Mouse (Mus musculus) heart, postnatal 0 days (tissue): ENCODE measurements around the gene Chrd. TPM values are rescaled to one million over a fixed set of nuclear protein-coding genes. Genes with fewer than 3 reads are reported as not detected.

ENCODE experiments used
- ATAC-seq: fragments of 200-750 bp; cut with Nextera tagmentation; 2 replicates; pipeline ENCODE4 v1.8.0; 2017; ENCODE audit warnings: low read depth, moderate number of reproducible peaks, moderate library complexity; ENCODE audit not compliant: insufficient read depth
- DNase-seq: peaks from one replicate; pipeline ENCODE4 v3.0.0-alpha.2; 2016; ENCODE audit warnings: low spot score
- H3K27ac ChIP-seq: fragments of 300-500 bp; sonication (generic); 2 replicates; pipeline ENCODE4 v1.5.1; 2014; ENCODE audit warnings: low read depth, mild to moderate bottlenecking
- H3K27me3 ChIP-seq: fragments of 300-500 bp; sonication (generic); 2 replicates; pipeline ENCODE4 v1.6.1; 2014; ENCODE audit warnings: low read length, mixed read lengths; ENCODE audit not compliant: control insufficient read depth, insufficient read depth
- H3K36me3 ChIP-seq: fragments of 300-500 bp; sonication (generic); replicated peaks from 2 replicates; pipeline ENCODE4 v1.6.1; 2014; ENCODE audit warnings: low read length, mixed read lengths; ENCODE audit not compliant: control insufficient read depth, insufficient read depth
- H3K4me1 ChIP-seq: fragments of 300-500 bp; sonication (generic); 2 replicates; pipeline ENCODE4 v1.6.1; 2014; ENCODE audit warnings: antibody characterized with exemption; ENCODE audit not compliant: control insufficient read depth, insufficient read depth
- H3K4me2 ChIP-seq: fragments of 300-500 bp; sonication (generic); 2 replicates; pipeline ENCODE4 v1.6.1; 2014; ENCODE audit warnings: low read depth, mild to moderate bottlenecking, low read length, moderate library complexity
- H3K4me3 ChIP-seq: fragments of 300-500 bp; sonication (generic); 2 replicates; pipeline ENCODE4 v1.5.1; 2014; ENCODE audit warnings: low read depth, low read length
- H3K9ac ChIP-seq: fragments of 300-500 bp; sonication (generic); replicated peaks from 2 replicates; pipeline ENCODE4 v1.6.1; 2014; ENCODE audit warnings: low read depth, low read length, mixed read lengths
- H3K9me3 ChIP-seq: fragments of 300-500 bp; sonication (generic); replicated peaks from 2 replicates; pipeline ENCODE4 v1.6.1; 2016; ENCODE audit warnings: low read length; ENCODE audit not compliant: control insufficient read depth
- CTCF ChIP-seq: IDR thresholded peaks from 2 replicates; pipeline ENCODE4 v1.5.1; 2016; ENCODE audit warnings: antibody characterized with exemption, control low read depth, low read depth
- EP300 ChIP-seq: IDR thresholded peaks from 2 replicates; pipeline ENCODE4 v1.6.1; 2016; ENCODE audit warnings: antibody characterized with exemption, low read depth
- WGBS: fragments of 180-500 bp; shearing (Covaris S2); extraction: QIAGEN DNeasy Blood & Tissue Kit; methylation state at CpG from one replicate; pipeline ENCODE4 v1.1.7; 2014; 5-methylcytosine and 5-hydroxymethylcytosine counted together
- polyA plus RNA-seq: library from polyadenylated mRNA; unstranded; fragments of >200 nt; fragmentation: Nextera tagmentation; extraction: Ambion mirVana; gene quantifications from 2 replicates; pipeline ENCODE4 v1.2.1, GENCODE M21; 2015
- total RNA-seq: library from RNA; depleted of rRNA; stranded (reverse); fragments of >200 nt; gene quantifications from 2 replicates; pipeline ENCODE4 v1.2.3, GENCODE M21; 2014; ENCODE audit warnings: low replicate concordance

Gene Chrd
- total and polyA plus RNA-seq, 2 experiments from 2014 or later, result 0.49 to 9.7 TPM

GRCm38 (mm10) chr16:20736168-20736567, 3.2 kb downstream of the Chrd start:
- 80% methylated on average over 7 of the region's 7 CpGs for WGBS
- no peak overlapping the region for H3K27ac ChIP-seq
- no peak for TF ChIP-seq EP300
- no peak for TF ChIP-seq CTCF
- H3K9me3 ChIP-seq, result no peaks in the 10 kb centered on the region
- H3K4me1 ChIP-seq, result peaks cover 10% of the 10 kb centered on the region; the same call in 1 of the 2 replicates
- no peaks in the 10 kb centered on the region for H3K36me3 ChIP-seq
- H3K4me2 ChIP-seq, result no peak overlapping the region
- DNase-seq (no peak), ATAC-seq (no peak)
- peaks cover 62% of the 10 kb centered on the region for H3K27me3 ChIP-seq
- no peak overlapping the region for H3K4me3 ChIP-seq
- no peak overlapping the region for H3K9ac ChIP-seq

- peaks cover 56% of the 10 kb centered on the region for H3K27me3 ChIP-seq
- WGBS, result 75% methylated on average over 5 of the region's 5 CpGs
- H3K36me3 ChIP-seq, result no peaks in the 10 kb centered on the region
- no peak overlapping the region for H3K4me2 ChIP-seq
- no peaks in the 10 kb centered on the region for H3K9me3 ChIP-seq
- no peak for ATAC-seq
- no peak overlapping the region for H3K9ac ChIP-seq
- peaks cover 10% of the 10 kb centered on the region; the same call in 1 of the 2 replicates for H3K4me1 ChIP-seq
- TF ChIP-seq EP300 (no peak), CTCF (no peak)
- DNase-seq, result no peak
- H3K27ac ChIP-seq, result no peak overlapping the region
- no peak overlapping the region for H3K4me3 ChIP-seq
Measured at GRCm38 (mm10) chr16:20736823-20737222, 3.9 kb downstream of the Chrd start.

- H3K4me2 ChIP-seq, result no peak overlapping the region
- no peak overlapping the region for H3K27ac ChIP-seq
- no peak overlapping the region for H3K4me3 ChIP-seq
- no peaks in the 10 kb centered on the region for H3K4me1 ChIP-seq
- H3K36me3 ChIP-seq, result no peaks in the 10 kb centered on the region
- peaks cover 26% of the 10 kb centered on the region for H3K27me3 ChIP-seq
- ATAC-seq (no peak), DNase-seq (no peak)
- 89% methylated on average over 9 of the region's 9 CpGs for WGBS
- no peak overlapping the region for H3K9ac ChIP-seq
- no peak for TF ChIP-seq EP300
- TF ChIP-seq CTCF, result no peak
- H3K9me3 ChIP-seq, result no peaks in the 10 kb centered on the region
Measured at GRCm38 (mm10) chr16:20739845-20740244, 6.9 kb downstream of the Chrd start.

- Histone ChIP-seq H3K4me1 (no peaks in the 10 kb centered on the region), H3K27ac (no peak overlapping the region), H3K4me2 (no peak overlapping the region), H3K36me3 (no peaks in the 10 kb centered on the region), H3K4me3 (no peak overlapping the region), H3K9ac (no peak overlapping the region), H3K9me3 (no peaks in the 10 kb centered on the region), H3K27me3 (no peaks in the 10 kb centered on the region)
- ATAC-seq (no peak), DNase-seq (peak; percentile 25)
- WGBS, result 61% methylated on average over 6 of the region's 6 CpGs
- TF ChIP-seq CTCF (no peak), EP300 (no peak)
Measured at GRCm38 (mm10) chr16:20746641-20747040, 13.7 kb downstream of the Chrd start.

GRCm38 (mm10) chr16:20750518-20750917, 17.6 kb downstream of the Chrd start:
- WGBS, result 40% methylated on average over 8 of the region's 8 CpGs
- no peak for DNase-seq
- Histone ChIP-seq H3K4me1 (no peaks in the 10 kb centered on the region), H3K27ac (no peak overlapping the region), H3K27me3 (no peaks in the 10 kb centered on the region), H3K4me2 (no peak overlapping the region), H3K4me3 (no peak overlapping the region), H3K9me3 (no peaks in the 10 kb centered on the region), H3K9ac (no peak overlapping the region), H3K36me3 (no peaks in the 10 kb centered on the region)
- ATAC-seq, result no peak
- TF ChIP-seq CTCF (no peak), EP300 (no peak)

- WGBS, result 80% methylated on average over 5 of the region's 5 CpGs
- Histone ChIP-seq H3K36me3 (no peaks in the 10 kb centered on the region), H3K27me3 (no peaks in the 10 kb centered on the region), H3K4me2 (no peak overlapping the region), H3K9ac (no peak overlapping the region), H3K9me3 (no peaks in the 10 kb centered on the region), H3K4me3 (no peak overlapping the region), H3K4me1 (no peaks in the 10 kb centered on the region), H3K27ac (no peak overlapping the region)
- TF ChIP-seq CTCF, result no peak
- no peak for TF ChIP-seq EP300
- no peak for DNase-seq
- ATAC-seq, result no peak
Measured at GRCm38 (mm10) chr16:20756052-20756451, 23.1 kb downstream of the Chrd start.
